Mouse (Mus musculus) urinary bladder, postnatal 4 days (tissue): ENCODE data around the gene Ano6.

Experiments
- DNase-seq, 2 experiments: peaks; one replicate each; pipeline ENCODE4 v3.0.0; 2021 to 2022; ENCODE audit warnings: low spot score in 2 of 2

Ano6 gene

DNA sequence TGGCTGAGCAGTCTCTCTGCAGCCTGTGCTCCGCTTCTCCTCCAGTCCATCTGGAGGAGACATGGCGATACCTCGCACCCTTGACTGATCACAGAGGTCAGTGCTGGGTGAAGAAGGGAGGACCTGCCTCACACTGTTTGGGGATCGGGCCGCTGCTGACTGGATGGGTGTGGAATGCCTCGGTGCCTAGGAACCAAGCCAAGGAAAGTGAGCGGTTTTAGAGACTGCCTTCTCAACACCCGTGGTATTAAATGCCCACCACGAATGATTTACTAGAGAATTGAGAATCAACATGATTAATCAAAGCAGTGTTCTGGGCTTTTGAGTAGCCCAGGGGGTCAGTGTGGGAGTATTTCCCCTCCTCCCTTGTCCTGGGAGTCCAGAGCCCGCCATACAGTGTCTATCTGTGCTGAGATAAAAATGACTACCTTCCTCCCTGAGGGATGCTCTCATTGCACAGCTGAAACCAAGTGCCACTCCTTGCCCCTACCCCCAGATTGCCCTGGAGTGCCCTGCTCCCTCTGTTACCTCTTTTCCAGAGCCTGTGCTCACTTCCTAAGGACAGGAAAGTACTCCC is 183.5 kb downstream of the Ano6 start:
- DNase-seq: no peak

DNA sequence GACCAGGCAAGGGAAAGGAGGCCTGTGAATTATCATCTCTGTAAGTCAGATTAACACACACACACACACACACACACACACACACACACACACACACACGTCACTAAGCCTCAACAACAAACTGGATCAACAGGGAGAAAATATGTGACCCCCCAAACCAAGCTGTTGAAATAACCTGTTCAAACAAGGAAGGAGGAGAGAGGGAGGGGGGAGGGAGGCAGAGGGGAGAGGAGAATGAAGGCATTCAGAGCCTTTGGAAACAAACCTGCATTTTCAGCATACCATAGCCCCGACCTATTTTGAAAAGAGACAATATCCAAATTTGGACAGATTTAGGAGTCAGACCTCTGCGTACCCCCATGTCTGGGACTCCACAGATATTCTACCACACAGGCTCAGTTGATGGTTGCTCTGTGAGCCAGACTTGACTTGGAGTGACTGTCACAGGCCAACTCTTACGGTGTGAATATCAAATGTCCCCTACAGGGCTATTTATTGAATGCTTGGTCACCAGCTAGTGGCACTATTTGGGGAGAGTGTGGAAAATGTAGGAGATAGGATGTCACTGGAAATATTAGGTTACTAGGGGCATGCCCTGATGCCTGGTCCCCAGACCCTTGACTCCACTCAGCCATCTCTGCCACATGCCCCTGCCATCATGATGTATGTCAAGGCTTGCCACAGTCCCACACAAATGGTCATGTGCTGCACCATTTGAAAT is 185.7 kb downstream of the Ano6 start:
- DNase-seq: no peak

DNA sequence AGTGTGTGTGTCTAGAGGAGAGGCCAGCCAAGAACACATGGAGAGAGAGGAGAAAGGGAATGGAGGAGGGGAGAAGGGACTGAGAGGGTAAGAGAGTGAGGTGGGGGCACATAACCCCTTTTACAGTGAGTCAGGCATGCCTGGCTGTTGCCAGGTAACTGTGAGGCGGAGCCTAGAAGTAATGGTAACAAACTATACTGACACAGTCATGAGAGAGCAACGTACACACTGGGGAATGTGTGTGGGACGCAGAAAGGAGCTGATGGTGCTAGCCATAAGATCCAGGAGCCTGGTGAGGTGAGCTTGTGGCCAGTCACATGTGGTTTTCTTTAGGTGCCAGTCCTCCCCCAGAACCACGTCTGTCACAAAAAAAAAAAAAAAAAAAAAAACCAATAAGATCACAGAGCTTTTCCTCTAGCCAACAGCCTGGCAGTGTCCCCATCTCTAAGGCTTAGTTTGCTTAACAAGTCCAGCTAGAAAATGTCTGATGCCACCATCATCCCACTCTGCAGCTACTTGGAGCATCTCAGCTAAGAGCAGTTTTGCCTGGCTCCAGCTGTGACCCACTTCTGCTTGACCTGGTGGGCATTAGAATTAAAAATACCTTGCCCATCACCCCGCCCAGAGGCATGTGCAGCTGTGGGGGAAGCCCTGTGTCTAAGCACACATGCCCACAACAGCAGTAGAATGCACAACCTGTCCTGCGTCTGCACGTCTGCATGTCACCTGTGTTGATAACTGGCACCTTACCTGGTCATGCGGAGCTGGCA is 186.7 kb downstream of the Ano6 start:
- no peak for DNase-seq

DNA sequence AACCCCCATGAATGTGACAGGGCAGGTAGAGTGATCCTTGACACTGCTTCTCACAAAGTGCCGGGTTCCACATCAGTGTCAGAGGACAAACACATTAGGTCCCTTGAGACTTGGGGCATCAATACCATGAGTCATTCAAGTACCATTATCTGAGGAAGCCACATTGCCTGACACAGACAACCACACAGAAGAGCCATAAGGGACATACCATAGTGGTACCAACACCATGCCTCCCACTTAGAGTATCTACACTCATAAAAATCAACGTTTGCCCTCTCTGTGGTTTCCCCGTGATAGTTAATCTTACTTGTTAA is 187.3 kb downstream of the Ano6 start:
- DNase-seq: no peak

DNA sequence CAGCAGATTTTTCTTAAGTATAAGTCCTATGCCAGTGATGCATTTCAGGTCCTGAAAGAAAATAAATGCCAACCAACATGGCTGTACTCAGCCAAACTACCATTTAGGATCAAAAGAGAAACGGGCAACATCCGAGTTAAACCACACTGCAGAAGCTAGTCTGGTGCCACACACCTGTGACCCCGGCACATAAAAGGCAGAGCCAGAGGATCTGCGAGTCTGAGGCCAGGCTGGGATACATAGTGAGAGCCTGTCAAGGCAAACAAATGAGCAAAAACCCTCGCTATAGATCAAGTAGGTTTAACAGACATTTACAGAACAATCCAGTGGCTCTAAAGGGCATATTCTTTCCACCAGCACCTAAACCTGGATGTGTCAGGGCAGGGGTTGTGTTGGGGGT is 190.0 kb downstream of the Ano6 start:
- DNase-seq: no peak

DNA sequence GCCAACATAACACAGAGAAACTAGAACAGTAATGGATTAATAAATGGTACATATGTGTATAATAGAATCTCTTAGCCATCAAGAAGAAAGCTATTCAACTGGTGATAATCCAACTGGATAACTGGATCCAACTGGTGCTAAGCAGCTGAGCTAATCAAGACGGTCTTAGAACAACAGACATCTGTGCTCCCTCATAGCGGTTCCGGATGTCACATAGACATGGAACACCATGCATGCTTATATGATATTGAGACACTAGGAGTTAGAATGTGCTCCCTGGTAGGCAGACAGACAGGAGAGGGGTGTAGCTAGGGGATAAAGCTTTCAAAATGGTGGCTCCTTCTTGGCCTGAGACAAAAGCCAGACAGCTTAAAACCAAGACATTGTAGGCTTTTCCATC is 197.3 kb downstream of the Ano6 start:
- DNase-seq: no peak

DNA sequence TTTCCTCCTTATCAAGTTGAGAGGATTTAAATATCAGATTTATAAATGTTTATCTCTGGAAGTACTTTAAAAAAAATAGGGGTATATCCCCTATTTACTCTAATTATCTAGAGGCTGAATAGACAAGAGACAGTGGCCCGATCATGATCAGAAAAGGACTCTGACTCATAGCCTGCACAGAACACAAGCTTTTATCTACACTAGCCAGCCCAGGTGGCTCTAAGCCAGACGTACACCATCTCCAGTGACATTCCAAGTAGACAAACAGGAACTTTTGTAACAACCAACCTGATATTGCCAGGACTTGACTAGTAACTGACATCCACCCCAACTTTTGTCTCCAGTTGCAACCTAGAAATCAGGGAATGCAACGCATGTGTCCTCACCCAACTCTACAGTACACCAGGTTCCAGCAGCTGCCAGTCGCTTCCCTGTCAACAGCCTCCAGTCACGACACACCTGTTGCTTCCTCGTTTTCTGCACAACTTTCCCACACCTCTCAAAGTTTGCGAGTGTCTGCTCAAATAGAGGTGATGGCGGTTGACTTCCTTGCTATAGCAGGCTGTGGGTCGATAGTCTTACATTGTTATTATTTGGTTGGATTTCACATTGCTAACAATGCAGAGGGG is 199.0 kb downstream of the Ano6 start:
- DNase-seq: no peak

DNA sequence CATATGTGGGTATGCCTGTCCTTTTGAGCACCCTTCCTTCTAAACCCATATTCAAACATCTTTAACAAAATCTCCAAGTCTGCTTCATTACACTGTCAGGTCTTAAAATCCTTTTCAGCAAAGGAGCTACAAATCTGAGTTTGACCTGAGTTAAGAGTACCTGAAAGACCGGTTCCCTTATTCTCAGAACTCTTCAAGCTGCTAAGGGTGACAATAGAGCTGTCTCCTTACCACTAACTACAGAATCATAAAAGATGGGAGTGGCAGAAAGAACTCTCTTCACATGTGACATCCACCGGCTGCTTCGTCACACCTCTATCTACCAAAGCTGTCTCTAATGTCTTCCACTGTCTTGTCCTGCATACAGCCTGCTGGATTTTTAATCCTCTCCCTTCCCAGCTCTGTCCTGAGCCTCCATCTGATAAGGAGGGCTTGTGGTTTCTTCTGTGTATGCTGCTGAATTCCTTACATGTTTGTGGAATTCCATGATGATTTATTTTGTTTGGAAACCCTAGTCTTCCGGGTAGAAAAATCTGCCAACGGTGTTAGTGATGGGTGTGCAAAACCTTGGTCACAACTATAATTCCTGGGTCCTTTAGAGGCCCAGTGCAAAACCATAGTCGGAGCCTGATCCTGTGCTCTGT is 212.4 kb downstream of the Ano6 start:
- no peak for DNase-seq

DNA sequence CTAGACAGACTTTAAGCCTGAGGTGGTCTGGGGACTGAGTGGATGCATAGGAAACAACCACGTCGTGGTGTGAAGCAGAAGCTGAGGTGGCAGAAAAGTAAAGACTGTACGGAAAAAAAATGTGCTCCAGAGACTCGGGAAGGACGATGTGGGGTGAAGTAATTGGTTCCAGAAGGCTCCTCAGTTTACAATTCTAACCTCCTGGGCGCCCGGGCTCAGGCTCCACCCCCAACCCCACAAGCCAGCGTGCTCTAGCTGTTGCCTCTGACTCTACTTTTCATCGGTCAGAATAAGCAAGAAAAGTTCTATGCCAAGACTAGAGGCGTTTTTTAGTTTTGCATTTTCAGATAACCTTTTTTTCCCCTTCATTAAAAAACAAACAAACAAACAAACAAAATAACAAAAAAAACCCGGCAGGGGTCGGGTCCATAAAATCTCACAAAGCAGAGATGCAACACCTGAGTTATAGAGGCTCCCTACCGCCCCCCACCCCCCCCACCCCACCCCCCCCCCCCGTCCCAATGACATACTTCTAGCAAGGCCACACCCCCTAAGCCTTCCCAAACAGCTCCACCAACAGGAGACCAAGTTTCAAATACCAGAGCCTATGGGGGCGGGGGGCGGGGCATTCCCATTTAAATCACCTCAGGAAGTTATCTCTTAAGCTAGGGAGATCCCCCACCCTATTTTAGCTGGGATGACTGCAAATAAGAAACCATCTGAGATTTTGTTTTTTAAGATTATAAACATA is 221.2 kb downstream of the Ano6 start:
- DNase-seq: no peak

DNA sequence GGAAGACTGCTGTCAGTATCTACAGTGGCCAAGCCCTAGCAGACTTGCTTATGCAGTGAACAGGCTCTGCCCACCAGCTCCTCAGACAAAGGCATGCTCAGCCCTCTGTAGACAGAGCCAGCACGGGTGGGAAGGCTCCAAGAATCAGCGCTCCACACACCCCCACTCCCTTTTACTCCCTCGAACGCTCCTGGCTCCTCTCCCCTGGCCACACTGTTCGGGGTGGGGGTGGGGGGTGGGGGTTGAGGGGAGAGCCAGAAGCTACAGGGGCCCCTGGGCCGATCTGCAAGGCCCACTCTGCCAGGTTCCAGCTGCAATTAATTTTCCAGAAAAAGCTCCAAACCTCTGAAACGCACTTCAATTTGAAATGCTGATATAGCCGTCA is 221.7 kb downstream of the Ano6 start:
- DNase-seq: no peak

DNA sequence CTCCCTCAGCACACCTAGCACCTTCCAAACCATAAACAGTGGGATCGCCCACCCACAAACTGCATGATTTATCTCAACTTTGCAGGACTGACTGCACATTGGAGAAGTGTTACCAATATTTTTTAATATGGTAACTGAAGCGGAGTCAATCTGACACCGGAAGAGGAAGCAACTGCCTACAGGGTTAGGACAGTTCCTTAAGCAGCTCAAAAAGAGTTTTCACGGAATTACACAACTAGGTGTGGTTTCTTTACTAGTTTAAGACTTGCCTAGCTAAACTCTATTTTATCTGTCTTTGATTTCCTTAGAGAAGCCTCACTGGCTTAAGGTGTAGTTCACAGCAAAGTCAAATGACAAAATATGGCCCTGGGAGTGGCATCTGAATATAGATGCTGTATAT is 223.9 kb downstream of the Ano6 start:
- no peak for DNase-seq

DNA sequence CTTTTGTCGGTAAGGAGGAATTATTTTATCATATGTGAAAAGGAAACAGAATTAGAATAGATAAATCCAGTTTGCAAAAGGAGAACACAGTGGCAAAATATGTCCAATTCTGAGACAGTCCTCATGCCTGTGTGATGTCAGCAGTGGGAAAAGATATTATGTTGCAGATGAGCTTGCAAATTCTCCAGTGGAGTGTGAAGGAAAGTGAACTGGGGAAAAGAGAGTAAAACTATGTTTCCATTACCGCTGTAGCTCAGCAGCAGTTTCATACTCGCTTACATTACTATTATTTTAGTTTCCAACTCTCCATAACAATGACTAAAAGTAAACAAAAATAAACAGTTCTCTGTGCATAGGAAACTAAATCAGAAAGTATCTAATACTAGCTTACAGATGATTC is 229.8 kb downstream of the Ano6 start:
- DNase-seq: no peak

DNA sequence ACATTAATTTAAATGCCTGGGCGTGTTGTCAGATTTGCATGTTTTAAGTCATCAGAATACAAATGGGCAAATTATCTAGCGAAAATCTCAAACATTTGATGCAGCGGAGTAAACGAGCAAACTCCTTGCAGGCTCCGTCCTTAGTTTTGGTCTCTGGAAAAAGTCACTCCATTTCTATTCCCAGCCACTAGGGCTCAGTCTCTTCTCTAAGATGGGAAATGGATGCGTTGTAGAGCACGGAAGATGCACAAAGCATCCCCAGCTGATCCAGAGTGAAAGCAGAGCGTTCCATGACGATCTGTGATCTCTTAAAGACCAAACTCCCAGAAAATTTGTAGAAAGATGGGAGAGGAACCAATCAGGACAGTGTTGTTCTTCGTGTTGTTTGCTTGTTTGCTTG is 230.9 kb downstream of the Ano6 start:
- no peak for DNase-seq
